Mouse (Mus musculus): Measurements from ENCODE around the gene Nedd8. TPM values are rescaled to one million over a fixed set of nuclear protein-coding genes. Genes with fewer than 3 reads are reported as not detected.

Gene Nedd8
- polyA plus RNA-seq, 1 experiment from 2014 or later = 212 TPM

DNA sequence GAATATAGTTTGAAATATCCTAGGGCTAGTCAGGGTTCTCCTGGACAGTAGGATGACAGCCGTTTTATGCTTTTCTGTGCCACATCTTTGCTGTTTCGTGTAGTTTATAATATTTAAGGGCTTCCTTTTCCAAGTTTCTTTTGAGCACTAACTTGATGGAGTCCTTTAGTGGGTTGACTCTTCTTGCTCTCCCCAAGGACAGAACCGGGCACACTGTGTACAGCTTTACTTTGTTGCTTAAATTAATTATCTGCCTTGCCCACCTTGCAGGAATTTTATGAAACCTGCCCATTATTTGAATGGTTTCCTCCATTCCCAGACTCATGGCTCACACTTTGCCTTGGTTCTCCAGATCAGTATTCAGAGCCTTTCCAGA is 10.2 kb upstream of the Nedd8 start:
- no peaks in the 10 kb centered on the region for H3K9me3 ChIP-seq (replicated peaks; ENCODE audit: control insufficient read depth, low read length)
- H3K27me3 ChIP-seq (ENCODE audit: control insufficient read depth, insufficient read depth, low read depth, low read length) = no peaks in the 10 kb centered on the region
- H3K4me3 ChIP-seq (ENCODE audit: low read depth, low read length) = peak overlapping the region; percentile 74
- H3K4me2 ChIP-seq (ENCODE audit: low read depth, low read length) = peak overlapping the region; percentile 83
- WGBS (ENCODE audit: insufficient replicate concordance) = 11% methylated on average over 3 of the region's 3 CpGs
- ATAC-seq (ENCODE audit: low read depth) = no peak
- peaks cover 13% of the 10 kb centered on the region for H3K4me1 ChIP-seq (ENCODE audit: control insufficient read depth, low read depth, low read length)
- peak overlapping the region; percentile 95 for H3K27ac ChIP-seq (ENCODE audit: low read length)
- H3K9ac ChIP-seq (ENCODE audit: low read depth, low read length) = peak overlapping the region; percentile 82
- H3K36me3 ChIP-seq (ENCODE audit: control insufficient read depth, insufficient read depth) = peaks cover 30% of the 10 kb centered on the region

DNA sequence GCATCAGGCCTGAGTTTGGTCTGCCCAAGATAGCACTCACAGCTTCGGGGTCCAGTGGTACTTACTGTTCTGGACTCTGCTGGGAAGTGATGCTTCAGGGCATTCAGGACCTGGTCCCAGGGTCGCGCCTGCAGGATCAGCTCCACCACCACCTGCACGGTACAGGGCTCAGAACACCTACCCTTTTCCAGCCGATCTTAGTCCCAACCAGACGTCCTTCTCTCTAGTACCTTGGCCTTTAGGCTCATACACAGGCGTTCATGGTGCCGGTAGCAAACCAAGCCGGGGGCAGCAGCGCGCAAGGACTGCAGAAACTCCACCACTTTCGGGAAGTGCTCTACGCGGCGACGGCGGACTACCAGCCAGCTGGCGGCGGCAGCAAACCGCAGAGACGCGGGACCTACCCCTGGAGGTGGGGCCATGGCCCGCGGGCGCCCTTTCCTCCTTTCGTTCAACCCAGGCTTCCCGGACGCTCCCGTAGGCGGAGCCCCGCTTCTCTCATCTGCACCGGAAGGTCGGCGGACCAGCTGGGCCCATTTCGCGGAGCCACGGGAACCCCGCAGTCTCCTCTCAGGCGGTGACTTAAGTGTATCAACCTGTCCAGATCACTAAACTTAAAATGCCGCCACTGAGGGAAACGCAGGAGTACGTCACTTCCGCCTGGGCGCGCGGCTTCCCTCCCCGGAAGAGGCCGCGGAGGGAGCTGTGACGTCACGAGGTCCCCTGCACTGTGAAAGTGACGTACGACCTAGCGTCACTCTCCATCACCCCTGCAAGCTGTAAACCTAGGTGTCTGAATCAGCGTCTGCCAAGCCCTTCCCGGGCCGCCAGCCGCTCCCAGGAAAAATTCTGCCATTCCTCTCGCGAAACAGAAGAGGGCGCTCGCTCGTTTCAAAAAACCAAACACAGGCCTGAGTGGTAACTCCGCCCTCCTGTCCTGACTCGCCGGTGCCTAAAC is 9.5 kb upstream of the Nedd8 start, which contains the start of gene Tinf2:
Tinf2 (minus strand) TSS at position 661 of the 958 bp plus-strand sequence.
- Histone ChIP-seq H3K4me1 (ENCODE audit: control insufficient read depth, low read depth, low read length) (peaks cover 13% of the 10 kb centered on the region), H3K4me2 (ENCODE audit: low read depth, low read length) (peak within 1 kb of the TSS; percentile 83), H3K36me3 (ENCODE audit: control insufficient read depth, insufficient read depth) (peaks cover 37% of the 10 kb centered on the region), H3K4me3 (ENCODE audit: low read depth, low read length) (peak within 1 kb of the TSS; percentile 74), H3K9me3 (replicated peaks; ENCODE audit: control insufficient read depth, low read length) (no peaks in the 10 kb centered on the region), H3K27ac (ENCODE audit: low read length) (peak within 1 kb of the TSS; percentile 95), H3K27me3 (ENCODE audit: control insufficient read depth, insufficient read depth, low read depth, low read length) (no peaks in the 10 kb centered on the region), H3K9ac (ENCODE audit: low read depth, low read length) (peak within 1 kb of the TSS; percentile 82)
- WGBS (ENCODE audit: insufficient replicate concordance) = under 1% methylated on average over 66 of the region's 66 CpGs
- peak; percentile 96 for ATAC-seq (ENCODE audit: low read depth)

DNA sequence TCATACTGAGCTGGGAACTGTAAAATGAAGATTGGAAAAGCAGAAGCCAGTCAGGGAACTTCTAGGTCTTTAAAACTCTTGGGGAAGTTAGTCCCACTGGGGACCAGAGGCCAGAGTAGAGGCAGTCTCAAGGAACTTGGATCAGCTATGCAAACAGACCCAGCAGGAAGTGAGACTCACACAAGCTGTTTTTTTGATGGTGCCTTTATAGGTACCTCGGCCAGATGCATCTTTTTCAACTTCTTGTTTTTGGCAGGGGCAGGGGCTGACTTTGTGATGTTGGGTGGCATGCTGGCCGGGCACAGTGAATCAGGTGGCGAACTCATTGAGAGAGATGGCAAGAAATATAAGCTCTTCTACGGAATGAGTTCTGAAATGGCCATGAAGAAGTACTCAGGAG is 5.7 kb upstream of the Nedd8 start:
- Histone ChIP-seq H3K4me3 (ENCODE audit: low read depth, low read length) (no peak overlapping the region), H3K4me1 (ENCODE audit: control insufficient read depth, low read depth, low read length) (peaks cover 18% of the 10 kb centered on the region), H3K27ac (ENCODE audit: low read length) (no peak overlapping the region), H3K9ac (ENCODE audit: low read depth, low read length) (no peak overlapping the region), H3K4me2 (ENCODE audit: low read depth, low read length) (no peak overlapping the region), H3K9me3 (replicated peaks; ENCODE audit: control insufficient read depth, low read length) (no peaks in the 10 kb centered on the region), H3K27me3 (ENCODE audit: control insufficient read depth, insufficient read depth, low read depth, low read length) (no peaks in the 10 kb centered on the region), H3K36me3 (ENCODE audit: control insufficient read depth, insufficient read depth) (peaks cover 48% of the 10 kb centered on the region)
- 73% methylated on average over 4 of the region's 4 CpGs for WGBS (ENCODE audit: insufficient replicate concordance)
- no peak for ATAC-seq (ENCODE audit: low read depth)

DNA sequence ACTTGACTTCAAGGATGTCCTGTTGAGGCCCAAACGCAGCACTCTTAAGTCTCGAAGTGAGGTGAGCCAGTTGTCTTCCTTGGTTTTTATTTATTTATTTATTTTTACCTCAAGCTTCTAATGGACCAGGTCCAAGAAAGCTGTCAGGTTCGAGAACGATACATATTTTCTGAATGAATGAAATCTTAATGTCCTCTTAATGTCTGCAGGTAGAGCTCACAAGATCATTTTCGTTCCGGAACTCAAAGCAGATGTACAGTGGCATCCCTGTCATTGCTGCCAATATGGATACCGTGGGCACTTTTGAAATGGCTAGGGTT is 777 bp upstream of the Nedd8 start:
- peak overlapping the region; percentile 96 for H3K4me3 ChIP-seq (ENCODE audit: low read depth, low read length)

DNA sequence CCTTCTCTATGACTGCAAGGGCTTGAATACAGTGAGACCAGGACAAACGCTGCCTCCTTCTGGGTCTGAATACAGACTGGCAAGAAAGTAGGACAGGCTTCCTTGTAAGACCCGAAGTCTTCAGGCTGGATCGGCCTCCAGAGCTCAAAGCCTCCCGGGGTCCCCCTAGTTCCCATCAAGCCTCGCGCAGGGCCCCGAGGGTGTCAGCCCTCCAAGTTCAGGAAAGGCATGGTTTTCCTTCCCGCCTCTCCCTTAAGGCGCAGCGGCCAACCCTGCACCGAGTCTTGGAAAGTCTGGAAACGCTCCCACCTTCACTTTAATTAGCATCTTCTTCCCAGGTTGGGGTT is 465 bp downstream of the Nedd8 start:
- Histone ChIP-seq H3K9ac (ENCODE audit: low read depth, low read length) (peak overlapping the region; percentile 85), H3K4me2 (ENCODE audit: low read depth, low read length) (peak overlapping the region; percentile 88), H3K36me3 (ENCODE audit: control insufficient read depth, insufficient read depth) (peaks cover 14% of the 10 kb centered on the region), H3K27me3 (ENCODE audit: control insufficient read depth, insufficient read depth, low read depth, low read length) (no peaks in the 10 kb centered on the region), H3K9me3 (replicated peaks; ENCODE audit: control insufficient read depth, low read length) (no peaks in the 10 kb centered on the region), H3K4me3 (ENCODE audit: low read depth, low read length) (peak overlapping the region; percentile 96), H3K4me1 (ENCODE audit: control insufficient read depth, low read depth, low read length) (peaks cover 20% of the 10 kb centered on the region), H3K27ac (ENCODE audit: low read length) (peak overlapping the region; percentile 92)
- ATAC-seq (ENCODE audit: low read depth) = peak; percentile 12; the same call in 1 of the 2 replicates
- 0% methylated on average over 12 of the region's 12 CpGs for WGBS (ENCODE audit: insufficient replicate concordance)

More for the DNA sequence above, 777 bp upstream of the Nedd8 start:
- H3K4me2 ChIP-seq (ENCODE audit: low read depth, low read length) = peak overlapping the region; percentile 86
- H3K9me3 ChIP-seq (replicated peaks; ENCODE audit: control insufficient read depth, low read length) = no peaks in the 10 kb centered on the region
- peak overlapping the region; percentile 92 for H3K27ac ChIP-seq (ENCODE audit: low read length)
- peaks cover 20% of the 10 kb centered on the region for H3K4me1 ChIP-seq (ENCODE audit: control insufficient read depth, low read depth, low read length)
- peak overlapping the region; percentile 55 for H3K9ac ChIP-seq (ENCODE audit: low read depth, low read length)
- WGBS (ENCODE audit: insufficient replicate concordance) = 56% methylated on average over 7 of the region's 7 CpGs
- peaks cover 24% of the 10 kb centered on the region for H3K36me3 ChIP-seq (ENCODE audit: control insufficient read depth, insufficient read depth)
- ATAC-seq (ENCODE audit: low read depth) = no peak
- no peaks in the 10 kb centered on the region for H3K27me3 ChIP-seq (ENCODE audit: control insufficient read depth, insufficient read depth, low read depth, low read length)

DNA sequence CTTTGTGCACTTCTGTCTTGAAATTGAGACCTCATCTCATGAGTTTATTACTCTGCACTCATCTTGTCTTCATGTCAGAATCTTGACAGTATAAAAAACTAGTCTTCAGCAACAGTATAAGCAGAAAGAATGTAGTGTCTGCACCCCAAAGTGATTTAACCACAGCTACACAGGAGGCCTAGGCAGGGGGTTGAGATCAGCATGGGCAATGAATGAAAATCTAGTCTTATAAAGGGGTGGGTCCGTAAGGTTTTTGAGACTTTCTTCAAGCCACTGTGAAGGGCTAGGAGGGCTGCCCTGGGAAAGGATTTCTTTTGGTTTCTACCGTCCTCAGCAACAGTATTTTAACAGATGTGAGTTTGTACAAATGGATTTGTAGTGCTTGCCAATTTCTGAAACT is 11.3 kb downstream of the Nedd8 start:
- Histone ChIP-seq H3K9me3 (replicated peaks; ENCODE audit: control insufficient read depth, low read length) (no peaks in the 10 kb centered on the region), H3K9ac (ENCODE audit: low read depth, low read length) (peak overlapping the region; percentile 67), H3K4me1 (ENCODE audit: control insufficient read depth, low read depth, low read length) (peaks cover 17% of the 10 kb centered on the region), H3K36me3 (ENCODE audit: control insufficient read depth, insufficient read depth) (peaks cover 8% of the 10 kb centered on the region), H3K27me3 (ENCODE audit: control insufficient read depth, insufficient read depth, low read depth, low read length) (no peaks in the 10 kb centered on the region), H3K27ac (ENCODE audit: low read length) (peak overlapping the region; percentile 45; the same call in 1 of the 2 replicates), H3K4me2 (ENCODE audit: low read depth, low read length) (peak overlapping the region; percentile 69), H3K4me3 (ENCODE audit: low read depth, low read length) (peak overlapping the region; percentile 73)
- WGBS (ENCODE audit: insufficient replicate concordance) = 59% methylated on average over 2 of the region's 2 CpGs
- no peak for ATAC-seq (ENCODE audit: low read depth)

DNA sequence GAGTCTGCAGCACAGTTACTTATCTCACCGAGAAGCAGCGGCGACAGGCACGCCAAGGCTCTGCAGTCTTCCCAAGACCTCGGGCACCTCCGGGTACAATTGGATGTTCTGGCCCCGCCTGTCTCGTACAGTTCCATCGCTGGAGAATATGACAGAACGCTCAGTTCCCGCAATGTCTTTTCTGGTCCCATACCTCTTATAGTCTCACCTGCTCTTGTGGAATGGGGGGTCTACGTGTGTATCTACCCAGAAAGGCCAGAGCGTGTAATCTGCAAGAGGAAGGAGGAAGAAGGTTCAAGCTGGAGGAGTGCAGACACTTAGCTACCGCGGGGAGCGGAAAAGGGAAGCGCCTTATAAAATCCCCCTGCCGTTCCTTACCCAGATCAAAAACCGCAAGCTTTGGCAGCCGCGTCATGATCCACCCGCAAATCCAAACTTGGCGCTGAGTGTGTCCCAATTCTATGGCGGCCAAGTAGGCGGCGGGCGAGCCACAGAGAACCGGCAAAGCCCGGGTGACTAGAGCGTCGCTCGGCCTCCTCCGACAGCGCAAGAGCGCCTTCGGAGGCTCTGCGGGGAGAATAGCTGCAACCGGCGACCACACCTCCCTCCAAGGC is 11.9 kb downstream of the Nedd8 start, which contains the start of gene Mdp1:
Mdp1 (minus strand) TSS at position 549 of the 614 bp plus-strand sequence.
- no peaks in the 10 kb centered on the region for H3K27me3 ChIP-seq (ENCODE audit: control insufficient read depth, insufficient read depth, low read depth, low read length)
- peaks cover 17% of the 10 kb centered on the region for H3K4me1 ChIP-seq (ENCODE audit: control insufficient read depth, low read depth, low read length)
- peak within 1 kb of the TSS; percentile 73 for H3K4me3 ChIP-seq (ENCODE audit: low read depth, low read length)
- peak within 1 kb of the TSS; percentile 45 for H3K27ac ChIP-seq (ENCODE audit: low read length)
- H3K9ac ChIP-seq (ENCODE audit: low read depth, low read length) = peak within 1 kb of the TSS; percentile 67
- WGBS (ENCODE audit: insufficient replicate concordance) = under 1% methylated on average over 39 of the region's 39 CpGs
- ATAC-seq (ENCODE audit: low read depth) = peak; percentile 94
- H3K36me3 ChIP-seq (ENCODE audit: control insufficient read depth, insufficient read depth) = peaks cover 8% of the 10 kb centered on the region
- H3K4me2 ChIP-seq (ENCODE audit: low read depth, low read length) = peak within 1 kb of the TSS; percentile 69
- no peaks in the 10 kb centered on the region for H3K9me3 ChIP-seq (replicated peaks; ENCODE audit: control insufficient read depth, low read length)

DNA sequence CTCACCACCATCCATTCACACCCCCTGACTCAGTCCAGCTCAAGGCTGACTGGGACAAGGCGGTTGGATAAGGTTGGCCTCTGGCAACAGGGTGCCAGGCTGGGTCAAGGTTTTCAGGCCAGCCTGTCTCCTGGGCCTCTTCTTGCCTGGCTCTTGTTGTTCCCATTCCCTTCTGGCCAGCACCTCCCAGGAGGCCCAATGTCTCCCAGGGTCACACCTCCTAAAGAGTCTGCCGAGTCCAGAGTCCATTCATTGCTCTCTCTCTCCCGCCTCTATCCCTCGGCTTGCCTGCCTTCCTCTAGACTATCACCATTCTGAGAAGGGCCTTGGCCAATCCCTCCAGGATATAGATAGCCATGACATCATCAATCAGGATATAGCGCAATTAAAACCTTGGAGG is 13.9 kb downstream of the Nedd8 start:
- Histone ChIP-seq H3K27me3 (ENCODE audit: control insufficient read depth, insufficient read depth, low read depth, low read length) (no peaks in the 10 kb centered on the region), H3K4me2 (ENCODE audit: low read depth, low read length) (no peak overlapping the region), H3K27ac (ENCODE audit: low read length) (no peak overlapping the region), H3K4me1 (ENCODE audit: control insufficient read depth, low read depth, low read length) (peaks cover 17% of the 10 kb centered on the region), H3K9me3 (replicated peaks; ENCODE audit: control insufficient read depth, low read length) (no peaks in the 10 kb centered on the region), H3K36me3 (ENCODE audit: control insufficient read depth, insufficient read depth) (peaks cover 8% of the 10 kb centered on the region), H3K9ac (ENCODE audit: low read depth, low read length) (no peak overlapping the region), H3K4me3 (ENCODE audit: low read depth, low read length) (no peak overlapping the region)
- no peak for ATAC-seq (ENCODE audit: low read depth)
- 79% methylated on average over 5 of the region's 5 CpGs for WGBS (ENCODE audit: insufficient replicate concordance)

DNA sequence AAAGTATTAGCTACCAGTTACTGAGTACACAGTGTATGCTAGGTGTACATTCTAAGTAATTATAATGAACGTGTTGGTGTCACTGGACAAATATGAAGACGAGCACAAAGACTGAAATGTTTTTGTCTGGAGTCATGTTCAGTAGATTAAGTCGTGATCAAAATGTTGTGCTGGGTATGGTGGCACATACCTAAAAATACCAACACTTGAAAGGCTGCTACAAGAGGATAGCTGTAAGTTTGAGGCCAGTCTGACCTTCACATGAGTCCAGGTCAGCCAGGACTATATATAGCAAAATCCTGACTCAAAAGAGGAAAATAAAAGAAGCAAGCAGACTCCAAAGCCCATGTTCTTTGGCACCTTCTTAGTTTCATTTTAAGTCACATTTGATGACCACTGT is 15.0 kb downstream of the Nedd8 start:
- H3K4me2 ChIP-seq (ENCODE audit: low read depth, low read length) = no peak overlapping the region
- H3K27ac ChIP-seq (ENCODE audit: low read length) = no peak overlapping the region
- WGBS (ENCODE audit: insufficient replicate concordance) = 68% methylated on average over 3 of the region's 3 CpGs
- no peaks in the 10 kb centered on the region for H3K27me3 ChIP-seq (ENCODE audit: control insufficient read depth, insufficient read depth, low read depth, low read length)
- H3K4me1 ChIP-seq (ENCODE audit: control insufficient read depth, low read depth, low read length) = peaks cover 17% of the 10 kb centered on the region
- no peak overlapping the region for H3K9ac ChIP-seq (ENCODE audit: low read depth, low read length)
- H3K9me3 ChIP-seq (replicated peaks; ENCODE audit: control insufficient read depth, low read length) = no peaks in the 10 kb centered on the region
- no peak for ATAC-seq (ENCODE audit: low read depth)
- peaks cover 4% of the 10 kb centered on the region; the same call in 1 of the 2 replicates for H3K36me3 ChIP-seq (ENCODE audit: control insufficient read depth, insufficient read depth)
- no peak overlapping the region for H3K4me3 ChIP-seq (ENCODE audit: low read depth, low read length)
